Mouse (Mus musculus): ENCODE data around the gene Lingo1. TPM values are rescaled to one million over a fixed set of nuclear protein-coding genes. Genes with fewer than 3 reads are reported as not detected.

Gene Lingo1
- polyA plus RNA-seq, 1 experiment, result 1.2 TPM

DNA sequence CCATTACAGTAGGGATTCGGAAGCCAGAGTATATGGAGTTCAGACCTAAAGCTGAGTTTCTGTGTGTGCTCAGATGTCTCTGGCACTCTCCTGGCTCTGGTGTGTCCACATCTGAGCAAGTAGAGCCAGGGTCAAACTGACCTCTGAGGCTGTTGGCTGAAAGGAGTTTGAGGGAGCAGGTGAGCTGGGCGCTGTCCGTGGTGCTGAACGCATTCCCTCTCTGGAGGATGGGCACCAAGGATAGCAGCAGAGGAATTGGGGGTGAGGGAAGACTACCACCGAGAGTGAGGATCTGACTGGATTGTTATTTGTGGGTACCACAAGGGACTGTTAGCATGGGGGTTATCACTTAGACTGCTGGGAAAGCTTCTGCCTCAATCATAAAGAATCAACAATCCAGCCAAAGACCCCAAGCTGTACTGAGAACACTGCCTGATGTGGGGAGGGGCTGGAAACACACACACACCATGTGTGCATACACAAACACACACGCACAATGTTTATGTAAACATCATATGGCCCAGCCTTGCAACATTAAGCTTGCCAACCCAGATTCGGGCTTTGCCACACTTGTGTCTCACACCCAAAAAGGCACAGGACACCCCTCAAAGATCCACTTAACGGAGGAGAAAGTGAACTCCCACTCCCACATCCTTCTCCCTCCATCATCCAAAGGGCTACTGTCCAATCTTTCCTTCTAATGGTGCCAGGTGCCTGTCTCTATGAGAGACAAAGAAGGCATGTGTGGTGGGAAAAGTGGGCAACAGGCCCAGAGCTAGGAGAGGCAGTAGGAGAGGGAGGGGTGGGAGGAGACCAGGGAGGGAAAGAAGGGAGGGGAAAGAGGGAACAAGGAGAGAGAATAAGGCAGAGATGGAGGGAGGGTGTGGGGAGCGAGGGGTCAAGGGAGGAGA is 57.8 kb downstream of the Lingo1 start:
- Histone ChIP-seq H3K27me3 (ENCODE audit: control insufficient read depth, insufficient read depth, insufficient read length) (peaks cover 7% of the 10 kb centered on the region), H3K4me3 (no peak overlapping the region), H3K36me3 (ENCODE audit: control insufficient read depth, insufficient read depth) (no peaks in the 10 kb centered on the region), H3K79me2 (ENCODE audit: control insufficient read depth, insufficient read depth) (no peaks in the 10 kb centered on the region), H3K4me2 (ENCODE audit: low read depth) (no peak overlapping the region), H3ac (ENCODE audit: control insufficient read depth, insufficient read length) (no peak overlapping the region)
- TF ChIP-seq USF1 (IDR thresholded peaks at IDR 0.05; ENCODE audit: low read depth) (no peak), E2F4 (IDR thresholded peaks at IDR 0.05; ENCODE audit: insufficient read depth) (no peak), SRF (IDR thresholded peaks at IDR 0.05; ENCODE audit: control insufficient read depth, insufficient read length, low read depth) (no peak), CEBPB (IDR thresholded peaks at IDR 0.05; ENCODE audit: insufficient read depth, poor library complexity, severe bottlenecking) (no peak), REST (IDR thresholded peaks at IDR 0.05; ENCODE audit: insufficient read depth, insufficient read length) (peak; percentile 100), MYOG (IDR thresholded peaks at IDR 0.05; ENCODE audit: control insufficient read depth in 1 of 3, insufficient read depth in 1 of 3, insufficient read length in 2 of 3, low read depth in 2 of 3) (peak; percentile 19 to 75 (median 28)), MYOD1 (IDR thresholded peaks at IDR 0.05; ENCODE audit: control insufficient read depth in 1 of 3, insufficient read length in 2 of 3, low read depth in 2 of 3) (peak in 2 of 3 experiments; percentile 45 to 82)

- TF ChIP-seq USF1 (IDR thresholded peaks at IDR 0.05; ENCODE audit: low read depth), result no peak
- no peak for TF ChIP-seq MYOG (IDR thresholded peaks at IDR 0.05; ENCODE audit: control insufficient read depth in 1 of 3, insufficient read depth in 1 of 3, insufficient read length in 2 of 3, low read depth in 2 of 3)
- TF ChIP-seq REST (IDR thresholded peaks at IDR 0.05; ENCODE audit: insufficient read depth, insufficient read length), result no peak
- H3K27me3 ChIP-seq (ENCODE audit: control insufficient read depth, insufficient read depth, insufficient read length), result peaks cover 24% of the 10 kb centered on the region
- H3K4me3 ChIP-seq, result no peak overlapping the region
- H3K79me2 ChIP-seq (ENCODE audit: control insufficient read depth, insufficient read depth), result no peaks in the 10 kb centered on the region
- H3ac ChIP-seq (ENCODE audit: control insufficient read depth, insufficient read length), result no peak overlapping the region
- H3K36me3 ChIP-seq (ENCODE audit: control insufficient read depth, insufficient read depth), result no peaks in the 10 kb centered on the region
- no peak overlapping the region for H3K4me2 ChIP-seq (ENCODE audit: low read depth)
Measured at GRCm38 (mm10) chr9:56734398-56734797, 61.9 kb downstream of the Lingo1 start.

DNA sequence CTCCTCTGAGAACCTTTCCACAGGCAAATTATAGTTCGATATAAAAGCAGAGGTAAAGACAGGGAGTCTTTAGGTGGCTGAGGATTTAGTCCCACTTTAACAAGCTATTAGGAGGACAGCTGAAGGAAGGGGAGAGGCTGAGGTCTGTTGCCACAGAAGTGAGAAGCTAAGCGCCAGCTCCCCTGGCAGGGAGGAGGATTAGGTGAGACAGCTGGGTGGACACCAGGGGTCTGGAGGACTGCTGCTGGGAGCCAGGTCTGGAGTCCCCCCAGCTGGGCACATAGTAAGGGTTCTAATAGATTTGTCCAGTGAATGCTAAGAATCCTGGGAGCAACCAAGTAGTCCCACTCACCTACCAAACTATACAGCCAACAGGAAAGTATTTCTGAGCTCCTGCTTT is 65.3 kb downstream of the Lingo1 start:
- TF ChIP-seq MAX (IDR thresholded peaks at IDR 0.05; ENCODE audit: low read depth), result no peak
- no peak for TF ChIP-seq TCF12 (IDR thresholded peaks at IDR 0.05; ENCODE audit: insufficient read depth, poor library complexity, severe bottlenecking)
- no peak for TF ChIP-seq MYOD1 (IDR thresholded peaks at IDR 0.05; ENCODE audit: control insufficient read depth in 1 of 3, insufficient read length in 2 of 3, low read depth in 2 of 3)
- no peak for TF ChIP-seq REST (IDR thresholded peaks at IDR 0.05; ENCODE audit: insufficient read depth, insufficient read length)
- TF ChIP-seq POLR2AphosphoS2 (IDR thresholded peaks at IDR 0.05; ENCODE audit: insufficient read length, low read depth), result no peak
- Histone ChIP-seq H3ac (ENCODE audit: control insufficient read depth, insufficient read length) (no peak overlapping the region), H3K36me3 (ENCODE audit: control insufficient read depth, insufficient read depth) (no peaks in the 10 kb centered on the region), H3K4me2 (ENCODE audit: low read depth) (no peak overlapping the region), H3K27me3 (ENCODE audit: control insufficient read depth, insufficient read depth, insufficient read length) (peaks cover 38% of the 10 kb centered on the region), H3K79me2 (ENCODE audit: control insufficient read depth, insufficient read depth) (no peaks in the 10 kb centered on the region), H3K4me3 (no peak overlapping the region)

DNA sequence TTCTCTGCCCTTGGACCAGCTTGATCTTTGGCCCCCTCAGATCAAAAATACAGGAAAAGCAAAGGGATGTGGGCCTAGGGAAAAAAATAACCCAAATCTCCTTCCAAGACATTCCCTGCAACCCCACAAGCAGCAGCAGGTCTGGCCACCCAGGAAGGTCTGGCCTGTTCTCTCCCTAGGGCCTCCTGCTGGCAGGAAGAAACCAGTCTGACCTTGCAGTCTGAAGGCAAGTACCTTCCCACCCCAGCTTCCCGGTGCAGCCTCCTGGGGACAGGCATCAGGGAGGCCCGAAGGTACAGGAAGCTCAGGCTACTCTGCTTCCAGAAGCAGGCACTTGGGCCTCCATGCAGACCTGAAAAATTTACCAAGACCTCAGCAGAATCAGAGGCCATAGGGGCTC is 67.1 kb downstream of the Lingo1 start:
- no peaks in the 10 kb centered on the region for H3K36me3 ChIP-seq (ENCODE audit: control insufficient read depth, insufficient read depth)
- H3K4me3 ChIP-seq, result no peak overlapping the region
- no peak for TF ChIP-seq MYOD1 (IDR thresholded peaks at IDR 0.05; ENCODE audit: control insufficient read depth in 1 of 3, insufficient read length in 2 of 3, low read depth in 2 of 3)
- no peak overlapping the region for H3ac ChIP-seq (ENCODE audit: control insufficient read depth, insufficient read length)
- H3K79me2 ChIP-seq (ENCODE audit: control insufficient read depth, insufficient read depth), result no peaks in the 10 kb centered on the region
- H3K4me2 ChIP-seq (ENCODE audit: low read depth), result no peak overlapping the region
- H3K27me3 ChIP-seq (ENCODE audit: control insufficient read depth, insufficient read depth, insufficient read length), result peaks cover 42% of the 10 kb centered on the region

DNA sequence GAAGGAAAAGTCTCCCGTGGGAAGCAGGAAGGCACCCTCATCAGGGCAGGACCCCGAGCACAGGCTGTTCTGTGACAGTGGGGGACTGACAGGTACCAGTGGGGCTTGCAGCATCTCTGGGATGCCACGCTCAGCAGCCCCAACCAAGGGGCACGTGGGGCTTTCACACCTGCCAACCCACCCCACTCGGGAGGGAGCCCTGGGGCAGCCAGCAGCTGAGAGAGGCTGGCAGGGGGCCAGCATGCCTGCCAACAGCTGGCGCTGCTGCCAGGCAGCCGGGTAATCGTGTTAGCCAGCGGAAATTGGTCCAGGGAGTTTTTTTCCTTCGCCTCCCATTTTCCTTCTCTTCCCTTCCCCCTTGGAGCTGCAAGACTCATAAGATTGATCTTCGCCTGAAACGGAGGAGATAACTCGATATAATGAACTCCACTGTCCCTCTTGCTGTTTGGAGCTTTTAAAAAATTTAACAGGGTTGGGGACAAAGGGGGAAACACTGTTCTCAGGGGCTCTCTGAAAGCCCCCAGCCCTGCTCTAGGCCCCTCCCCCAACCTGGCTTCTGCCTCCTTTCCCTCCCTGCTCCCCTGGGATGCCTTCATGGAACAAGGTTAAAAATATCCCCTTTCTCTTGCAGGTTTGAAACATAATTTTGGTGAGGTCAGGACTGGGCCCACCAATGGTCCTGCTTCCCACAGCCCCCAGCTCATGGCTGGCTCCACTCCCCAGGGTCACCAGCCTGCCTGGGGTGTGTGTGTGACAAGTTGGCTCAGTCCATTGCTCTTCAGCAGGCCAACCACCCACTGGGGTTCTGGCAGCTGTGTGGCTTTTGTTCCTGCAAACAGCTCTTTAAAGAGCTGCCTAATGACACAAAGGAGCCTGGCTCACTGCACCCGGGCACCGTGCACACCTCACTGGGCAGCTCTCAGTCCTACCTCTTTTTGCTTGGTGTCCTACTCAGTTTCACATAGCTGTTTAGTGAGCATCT is 68.3 kb downstream of the Lingo1 start:
- Histone ChIP-seq H3K4me2 (ENCODE audit: low read depth) (no peak overlapping the region), H3K79me2 (ENCODE audit: control insufficient read depth, insufficient read depth) (no peaks in the 10 kb centered on the region), H3K36me3 (ENCODE audit: control insufficient read depth, insufficient read depth) (no peaks in the 10 kb centered on the region), H3K27me3 (ENCODE audit: control insufficient read depth, insufficient read depth, insufficient read length) (peaks cover 33% of the 10 kb centered on the region), H3K4me3 (no peak overlapping the region), H3ac (ENCODE audit: control insufficient read depth, insufficient read length) (no peak overlapping the region)
- TF ChIP-seq CEBPB (IDR thresholded peaks at IDR 0.05; ENCODE audit: insufficient read depth, poor library complexity, severe bottlenecking) (no peak), MYOD1 (IDR thresholded peaks at IDR 0.05; ENCODE audit: control insufficient read depth in 1 of 3, insufficient read length in 2 of 3, low read depth in 2 of 3) (peak in 2 of 3 experiments; percentile 54 to 70), MYOG (IDR thresholded peaks at IDR 0.05; ENCODE audit: control insufficient read depth in 1 of 3, insufficient read depth in 1 of 3, insufficient read length in 2 of 3, low read depth in 2 of 3) (peak in 2 of 3 experiments; percentile 61 to 63)

Data from myocyte (in vitro differentiated cells).